Mouse (Mus musculus) spleen, adult 2 months (tissue): ENCODE data around the gene Umodl1. TPM values are rescaled to one million over a fixed set of nuclear protein-coding genes. Genes with fewer than 3 reads are reported as not detected.

Experiments
- DNase-seq, 2 experiments: peaks; one replicate each; pipeline versions ENCODE4 v3.0.0 to v3.0.0-alpha.2; 2012 to 2021; ENCODE audit warnings: low spot score in 2 of 2, low read depth in 1 of 2
- H3K27ac ChIP-seq: fragments of 200-500 bp; 2 replicates; pipeline ENCODE4 v1.5.1; 2012; ENCODE audit warnings: low read length, inconsistent platforms; ENCODE audit not compliant: insufficient read depth
- H3K27me3 ChIP-seq: fragments of 200-500 bp; 2 replicates; pipeline ENCODE4 v1.6.1; 2012; ENCODE audit warnings: mild to moderate bottlenecking, moderate library complexity, low read length, inconsistent platforms; ENCODE audit not compliant: control insufficient read depth, insufficient read depth
- H3K36me3 ChIP-seq: fragments of 200-500 bp; 2 replicates; pipeline ENCODE4 v1.6.1; 2012; ENCODE audit warnings: mild to moderate bottlenecking, low read length, inconsistent platforms; ENCODE audit not compliant: control insufficient read depth, insufficient read depth
- H3K4me1 ChIP-seq: fragments of 200-500 bp; 2 replicates; pipeline ENCODE4 v1.6.1; 2011; ENCODE audit warnings: inconsistent platforms; ENCODE audit not compliant: control insufficient read depth, insufficient read depth, insufficient read length
- H3K4me3 ChIP-seq: fragments of 200-500 bp; 2 replicates; pipeline ENCODE4 v1.5.1; 2011; ENCODE audit warnings: mild to moderate bottlenecking, inconsistent platforms; ENCODE audit not compliant: insufficient read depth, insufficient read length; ENCODE audit errors: extremely low read depth
- CTCF ChIP-seq: fragments of 200-500 bp; IDR thresholded peaks from 2 replicates; pipeline ENCODE4 v1.5.1; 2011; ENCODE audit warnings: mild to moderate bottlenecking, inconsistent platforms; ENCODE audit not compliant: insufficient read depth, insufficient read length, insufficient replicate concordance; ENCODE audit errors: extremely low read depth
- POLR2A ChIP-seq: fragments of 200-500 bp; IDR thresholded peaks from 2 replicates; pipeline ENCODE4 v1.6.1; 2011; ENCODE audit warnings: low read depth, low read length, inconsistent platforms
- WGBS: fragments of 180-500 bp; shearing (Covaris S2); methylation state at CpG from one replicate; pipeline ENCODE4 v1.1.7; 2018; 5-methylcytosine and 5-hydroxymethylcytosine counted together
- polyA plus RNA-seq: library from polyadenylated mRNA; depleted of rRNA; stranded (reverse); fragments of >200 nt; gene quantifications from 2 replicates; pipeline ENCODE4 v1.2.3, GENCODE M21; 2012

Umodl1 gene
- polyA plus RNA-seq, 1 experiment, result not detected

DNA sequence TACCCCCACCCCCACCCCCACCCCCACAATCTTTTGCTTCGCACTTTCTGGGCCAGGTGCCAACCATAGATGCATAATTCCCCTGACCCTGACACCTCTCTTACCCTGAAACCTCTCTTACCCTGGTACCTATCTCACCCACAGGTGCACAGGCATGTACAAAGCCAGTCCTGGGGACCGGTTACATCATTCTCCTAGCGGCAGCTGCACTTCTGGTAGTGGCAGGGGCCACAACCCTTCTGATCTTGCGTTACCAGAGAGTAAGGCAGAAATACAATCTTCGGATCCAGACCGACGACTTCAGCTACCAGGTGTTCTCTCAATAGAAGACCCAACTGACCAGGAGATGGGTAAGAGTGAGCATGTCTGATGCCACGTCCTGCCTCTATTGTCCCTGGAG is 54.0 kb downstream of the Umodl1 start:
- H3K36me3 ChIP-seq, result no peaks in the 10 kb centered on the region
- no peaks in the 10 kb centered on the region for H3K4me1 ChIP-seq
- 73% methylated on average over 8 of the region's 8 CpGs for WGBS
- no peak for DNase-seq
- H3K27me3 ChIP-seq, result no peaks in the 10 kb centered on the region
- no peak overlapping the region for H3K27ac ChIP-seq
- no peak overlapping the region for H3K4me3 ChIP-seq
- TF ChIP-seq CTCF (no peak), POLR2A (no peak)

DNA sequence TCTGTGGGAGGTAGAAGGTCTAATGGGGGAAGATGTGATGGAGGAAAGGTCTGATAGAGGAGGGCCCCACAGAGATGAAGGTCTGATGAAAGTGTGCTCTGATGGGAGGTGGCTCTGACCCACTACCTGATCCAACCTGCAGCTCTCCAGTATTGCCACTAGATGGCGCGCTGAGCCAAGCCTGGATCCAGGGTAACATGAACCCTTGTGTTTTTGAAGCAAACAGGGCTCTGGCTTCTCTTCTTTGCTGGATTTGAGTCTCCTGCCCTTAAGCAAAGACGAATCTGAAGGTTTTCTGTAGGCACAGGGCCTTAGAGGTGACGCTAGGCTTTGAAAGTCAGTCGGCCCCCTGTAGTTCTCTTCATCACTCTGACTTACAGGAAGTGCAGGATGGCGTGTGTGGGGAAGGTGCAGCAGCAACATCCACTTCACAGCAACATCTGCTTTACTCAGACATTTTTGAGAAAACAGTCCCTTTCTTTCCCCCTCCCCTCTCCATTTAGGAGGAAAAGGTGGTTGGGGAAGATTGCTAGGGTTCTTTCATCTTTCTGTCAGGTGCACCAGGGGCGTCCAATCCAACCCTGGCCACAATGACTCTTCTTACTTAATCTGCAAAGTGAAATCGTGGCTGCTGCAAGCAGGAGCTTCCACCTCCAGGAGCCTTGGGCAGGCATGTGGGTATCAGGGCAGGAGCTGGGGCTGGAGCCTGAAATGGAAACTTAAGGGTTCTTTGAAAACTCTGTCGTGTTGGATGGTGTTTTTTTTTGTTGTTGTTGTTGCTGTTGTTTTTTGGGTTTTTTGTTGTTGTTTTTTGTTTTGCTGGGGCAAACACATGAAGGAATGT is 57.3 kb downstream of the Umodl1 start:
- no peak overlapping the region for H3K4me3 ChIP-seq

DNA sequence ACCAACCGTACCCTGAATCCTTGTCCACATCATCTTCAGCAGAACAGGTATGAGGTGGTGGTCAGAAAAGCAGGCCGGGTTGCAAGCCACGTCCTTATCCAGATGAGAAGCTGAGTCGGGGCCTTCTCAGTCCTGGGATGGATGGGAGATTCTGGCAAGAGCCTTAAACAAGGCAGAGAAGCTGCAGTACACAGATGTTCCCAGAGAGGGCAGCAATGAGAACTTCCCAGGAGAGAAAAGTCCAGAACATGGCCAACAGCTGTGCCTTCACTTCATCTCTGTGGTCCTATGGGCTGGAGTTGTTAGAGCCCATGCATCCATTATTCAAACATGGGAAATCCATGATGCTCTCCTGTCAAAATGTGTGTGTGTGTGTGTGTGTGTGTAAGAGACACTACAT is 63.8 kb downstream of the Umodl1 start:
- H3K27ac ChIP-seq, result no peak overlapping the region
- no peaks in the 10 kb centered on the region for H3K4me1 ChIP-seq
- H3K36me3 ChIP-seq, result no peaks in the 10 kb centered on the region
- H3K4me3 ChIP-seq, result no peak overlapping the region
- no peaks in the 10 kb centered on the region for H3K27me3 ChIP-seq
- no peak for TF ChIP-seq POLR2A
- peak; percentile 48; the same call in 1 of the 2 replicates for TF ChIP-seq CTCF
- WGBS, result 71% methylated on average over 4 of the region's 4 CpGs
- DNase-seq, result peak; percentile 52 to 63

More for the DNA sequence above, 57.3 kb downstream of the Umodl1 start:
- Histone ChIP-seq H3K27ac (no peak overlapping the region), H3K27me3 (no peaks in the 10 kb centered on the region), H3K36me3 (no peaks in the 10 kb centered on the region), H3K4me1 (no peaks in the 10 kb centered on the region)
- 15% methylated on average over 9 of the region's 9 CpGs for WGBS
- TF ChIP-seq POLR2A (no peak), CTCF (peak; percentile 98; the same call in 1 of the 2 replicates)
- DNase-seq, result peak; percentile 45 to 49

DNA sequence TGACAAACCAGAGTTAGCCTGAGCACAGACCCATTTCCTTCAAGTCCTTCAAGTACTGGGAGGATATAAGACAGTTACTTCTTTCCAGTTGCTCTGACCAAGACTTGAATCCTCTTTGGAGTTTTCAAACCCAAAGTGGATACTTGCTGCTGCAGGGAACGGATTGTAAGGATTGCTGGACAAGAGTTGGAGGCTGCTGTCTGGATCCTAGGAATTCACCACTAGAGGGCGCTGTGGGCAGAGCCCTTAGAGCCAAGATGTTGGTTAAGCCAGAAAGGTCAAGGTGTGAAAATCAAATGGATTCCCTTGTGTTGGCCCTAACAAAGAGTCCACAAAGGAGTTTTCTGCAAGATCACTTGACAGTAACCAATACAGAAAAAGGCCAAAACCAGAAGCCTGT is 65.1 kb downstream of the Umodl1 start:
- DNase-seq, result peak; percentile 50 to 71
- Histone ChIP-seq H3K4me3 (no peak overlapping the region), H3K27ac (no peak overlapping the region), H3K36me3 (no peaks in the 10 kb centered on the region), H3K27me3 (no peaks in the 10 kb centered on the region), H3K4me1 (no peaks in the 10 kb centered on the region)
- TF ChIP-seq CTCF (peak; percentile 74; the same call in 1 of the 2 replicates), POLR2A (no peak)
- 5% methylated on average over 2 of the region's 2 CpGs for WGBS

DNA sequence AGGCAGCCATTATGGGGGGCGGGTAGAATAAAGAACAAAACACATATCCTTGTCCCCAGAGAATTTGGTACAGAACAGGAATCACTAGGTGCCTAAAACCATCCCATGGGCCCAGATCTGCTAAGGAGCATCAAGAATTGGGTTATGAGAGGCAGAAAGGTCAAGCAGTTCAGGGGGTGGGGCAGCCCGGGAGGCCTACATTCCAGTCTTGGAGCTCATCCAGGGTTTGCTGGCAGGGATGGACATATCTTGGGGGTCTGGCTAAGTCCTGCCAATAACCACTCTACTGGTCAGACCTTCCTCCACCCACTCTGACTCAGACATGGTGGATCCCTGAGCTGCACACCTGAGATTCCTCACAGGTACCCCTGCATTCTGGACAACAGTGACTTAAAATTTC is 65.6 kb downstream of the Umodl1 start:
- no peak overlapping the region for H3K4me3 ChIP-seq
- no peak overlapping the region for H3K27ac ChIP-seq
- no peaks in the 10 kb centered on the region for H3K4me1 ChIP-seq
- 73% methylated on average over 2 of the region's 2 CpGs for WGBS
- DNase-seq, result no peak
- no peaks in the 10 kb centered on the region for H3K36me3 ChIP-seq
- no peaks in the 10 kb centered on the region for H3K27me3 ChIP-seq
- no peak for TF ChIP-seq POLR2A
- no peak for TF ChIP-seq CTCF

DNA sequence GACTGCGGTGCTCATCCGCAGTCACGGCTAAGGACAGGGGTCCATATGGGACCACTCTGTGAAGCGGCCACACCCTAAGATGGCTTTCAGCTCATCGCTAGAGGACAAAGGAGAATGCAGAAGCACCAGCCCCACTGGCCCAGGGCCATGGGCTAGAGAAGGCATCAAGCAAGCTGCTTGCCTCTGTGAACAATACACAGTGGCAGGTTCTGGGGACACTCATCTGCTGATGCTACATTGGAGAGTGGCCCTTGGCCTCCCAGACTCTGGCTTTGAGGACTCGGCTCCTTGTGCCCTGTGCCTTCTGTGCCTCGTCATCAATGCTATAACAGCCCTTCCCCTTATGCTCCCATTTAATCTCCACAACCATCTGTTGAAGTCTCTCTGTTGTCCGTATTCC is 66.8 kb downstream of the Umodl1 start:
- no peaks in the 10 kb centered on the region for H3K4me1 ChIP-seq
- TF ChIP-seq CTCF, result no peak
- TF ChIP-seq POLR2A, result no peak
- H3K27me3 ChIP-seq, result no peaks in the 10 kb centered on the region
- H3K27ac ChIP-seq, result no peak overlapping the region
- no peaks in the 10 kb centered on the region for H3K36me3 ChIP-seq
- H3K4me3 ChIP-seq, result no peak overlapping the region
- 90% methylated on average over 8 of the region's 8 CpGs for WGBS
- no peak for DNase-seq

DNA sequence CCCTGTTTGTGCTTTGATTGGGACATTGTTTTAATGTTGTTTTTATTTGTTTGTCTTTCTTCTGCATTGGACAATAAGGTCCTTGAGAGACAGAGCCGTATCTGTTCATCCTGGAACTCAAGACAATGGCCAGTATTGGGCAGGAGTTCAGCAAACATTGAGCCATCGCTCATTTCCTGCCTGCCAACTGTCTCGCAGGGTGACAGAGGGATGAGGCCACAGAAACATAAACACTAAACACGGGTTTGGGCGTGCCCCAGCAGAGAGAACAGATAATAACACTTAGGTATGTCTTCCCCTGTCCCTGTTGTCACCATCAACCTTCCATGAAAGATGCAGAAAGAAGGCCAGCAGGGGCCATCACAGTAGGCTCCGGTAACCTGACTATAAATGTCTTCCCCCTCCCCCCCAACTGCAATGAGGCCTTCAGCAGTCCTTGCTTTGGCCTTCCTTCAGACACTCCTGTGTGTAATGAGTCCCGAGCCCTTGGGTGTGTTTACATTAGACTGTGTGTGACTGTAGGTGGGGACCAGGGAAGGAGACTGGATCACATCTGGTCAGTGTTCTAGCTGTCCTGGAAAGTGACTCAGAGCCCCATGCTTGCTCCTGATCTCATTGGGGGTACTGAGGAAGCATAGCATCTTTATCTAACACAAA is 69.8 kb downstream of the Umodl1 start:
- TF ChIP-seq POLR2A (no peak), CTCF (no peak)
- H3K4me3 ChIP-seq, result no peak overlapping the region
- H3K27ac ChIP-seq, result no peak overlapping the region
- 75% methylated on average over 7 of the region's 7 CpGs for whole genome bisulfite sequencing
- no peaks in the 10 kb centered on the region for H3K27me3 ChIP-seq
- H3K36me3 ChIP-seq, result no peaks in the 10 kb centered on the region
- DNase-seq, result no peak
- no peaks in the 10 kb centered on the region for H3K4me1 ChIP-seq
